Mouse (Mus musculus): ENCODE results near the gene Bcl6. TPM values are rescaled to one million over a fixed set of nuclear protein-coding genes. Genes with fewer than 3 reads are reported as not detected.

Bcl6 gene
- polyA plus RNA-seq, 1 experiment from 2014 or later = 3.4 TPM

DNA sequence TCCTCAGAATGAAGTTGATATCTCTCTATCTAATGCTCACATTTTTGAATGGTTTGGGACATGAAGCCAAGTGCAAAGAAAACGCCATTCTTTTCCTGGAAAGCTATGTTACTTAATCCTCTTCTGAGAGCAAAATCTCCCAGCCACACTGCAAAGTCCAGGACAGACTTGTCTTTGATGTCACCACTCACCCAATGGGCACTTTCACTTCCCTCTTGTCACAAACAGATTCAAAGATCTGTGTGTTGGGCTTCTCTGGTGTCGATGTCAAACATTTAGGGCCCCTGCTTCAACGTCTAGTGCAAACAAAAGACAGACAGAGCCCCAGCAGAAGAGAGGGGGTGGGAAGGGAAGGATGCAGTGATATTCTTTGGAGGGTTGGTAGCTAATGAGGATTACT, 23.4 kb upstream of the Bcl6 start:
- Histone ChIP-seq H3K27me3 (no peaks in the 10 kb centered on the region), H3K4me3 (replicated peaks) (no peak overlapping the region), H3K4me1 (no peaks in the 10 kb centered on the region), H3K9me3 (replicated peaks) (no peaks in the 10 kb centered on the region), H3K4me2 (replicated peaks) (no peak overlapping the region), H3K36me3 (no peaks in the 10 kb centered on the region), H3K9ac (no peak overlapping the region), H3K27ac (replicated peaks) (no peak overlapping the region)
- 55% methylated on average over 3 of the region's 3 CpGs for WGBS
- ATAC-seq (ENCODE audit: insufficient number of reproducible peaks, low FRiP score, low TSS enrichment, low read depth) = no peak

DNA sequence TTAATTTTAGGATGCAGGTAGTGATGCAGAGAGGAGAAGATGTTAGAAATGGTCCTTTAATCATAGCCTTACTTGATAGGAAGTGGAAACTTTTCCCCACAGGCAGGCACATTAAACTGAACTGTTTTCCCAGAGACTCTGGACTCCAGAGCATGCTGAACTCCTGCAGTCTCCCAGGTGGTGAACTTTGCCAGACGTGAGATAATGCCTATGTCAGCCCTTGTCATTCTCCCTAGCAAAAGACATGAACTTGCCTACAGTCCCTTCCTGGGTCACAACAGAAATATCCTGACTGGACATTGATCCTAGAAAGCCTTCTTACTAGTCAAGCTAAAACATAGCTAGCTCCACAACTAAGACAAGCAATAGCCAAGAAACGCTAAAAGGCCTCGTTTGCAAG, 22.7 kb upstream of the Bcl6 start:
- Histone ChIP-seq H3K27me3 (no peaks in the 10 kb centered on the region), H3K9ac (no peak overlapping the region), H3K4me2 (replicated peaks) (no peak overlapping the region), H3K36me3 (no peaks in the 10 kb centered on the region), H3K9me3 (replicated peaks) (no peaks in the 10 kb centered on the region), H3K27ac (replicated peaks) (no peak overlapping the region), H3K4me3 (replicated peaks) (no peak overlapping the region), H3K4me1 (no peaks in the 10 kb centered on the region)
- ATAC-seq (ENCODE audit: insufficient number of reproducible peaks, low FRiP score, low TSS enrichment, low read depth) = no peak
- WGBS = 76% methylated on average over 3 of the region's 3 CpGs

DNA sequence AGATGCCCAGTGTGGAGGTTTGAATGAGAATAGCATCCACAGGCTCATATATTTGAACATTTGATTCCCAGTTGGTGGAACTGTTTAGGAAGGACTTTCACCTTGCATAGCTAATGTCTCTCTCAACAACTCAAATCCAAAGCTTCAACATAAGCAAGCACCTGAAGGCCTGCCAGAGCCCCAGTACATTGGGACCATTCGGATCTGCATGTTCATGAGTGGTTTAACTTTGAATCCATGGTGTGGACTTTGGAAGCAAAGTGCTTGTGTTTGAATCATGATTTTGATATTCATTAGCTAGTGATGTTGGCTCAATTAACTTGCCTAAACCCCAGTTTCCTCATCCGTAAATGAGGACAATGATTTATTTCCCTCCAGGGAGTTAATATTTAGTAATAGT, 21.2 kb upstream of the Bcl6 start:
- no peaks in the 10 kb centered on the region for H3K36me3 ChIP-seq
- H3K4me2 ChIP-seq (replicated peaks) = no peak overlapping the region
- no peak overlapping the region for H3K4me3 ChIP-seq (replicated peaks)
- no peaks in the 10 kb centered on the region for H3K4me1 ChIP-seq
- H3K27me3 ChIP-seq = no peaks in the 10 kb centered on the region
- no peak for ATAC-seq (ENCODE audit: insufficient number of reproducible peaks, low FRiP score, low TSS enrichment, low read depth)
- no peaks in the 10 kb centered on the region for H3K9me3 ChIP-seq (replicated peaks)
- WGBS = 90% methylated on average over 2 of the region's 2 CpGs
- no peak overlapping the region for H3K9ac ChIP-seq
- no peak overlapping the region for H3K27ac ChIP-seq (replicated peaks)

DNA sequence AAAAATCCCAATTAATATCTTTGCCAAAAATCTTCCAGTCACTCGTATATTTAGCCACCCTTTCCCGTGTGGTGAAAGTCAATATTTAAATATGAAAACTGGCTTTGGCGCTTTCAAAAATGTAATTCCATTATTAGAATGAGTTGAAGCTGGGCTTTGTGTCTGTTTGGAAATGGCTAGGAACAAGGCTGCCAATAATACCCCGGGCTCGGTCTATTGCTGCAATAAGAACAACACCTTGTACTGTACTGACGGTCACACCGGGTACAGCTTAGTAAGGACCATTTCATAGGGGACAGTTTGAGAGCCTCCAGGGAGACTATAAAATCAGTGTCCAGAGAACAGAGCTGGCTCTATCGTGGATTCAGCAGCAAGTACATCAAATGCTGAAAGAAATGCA, 17.3 kb upstream of the Bcl6 start:
- no peaks in the 10 kb centered on the region for H3K27me3 ChIP-seq
- H3K9ac ChIP-seq = no peak overlapping the region
- H3K4me3 ChIP-seq (replicated peaks) = no peak overlapping the region
- H3K9me3 ChIP-seq (replicated peaks) = no peaks in the 10 kb centered on the region
- WGBS = 81% methylated on average over 8 of the region's 8 CpGs
- no peaks in the 10 kb centered on the region for H3K36me3 ChIP-seq
- H3K4me1 ChIP-seq = no peaks in the 10 kb centered on the region
- H3K27ac ChIP-seq (replicated peaks) = no peak overlapping the region
- H3K4me2 ChIP-seq (replicated peaks) = no peak overlapping the region
- no peak for ATAC-seq (ENCODE audit: insufficient number of reproducible peaks, low FRiP score, low TSS enrichment, low read depth)

DNA sequence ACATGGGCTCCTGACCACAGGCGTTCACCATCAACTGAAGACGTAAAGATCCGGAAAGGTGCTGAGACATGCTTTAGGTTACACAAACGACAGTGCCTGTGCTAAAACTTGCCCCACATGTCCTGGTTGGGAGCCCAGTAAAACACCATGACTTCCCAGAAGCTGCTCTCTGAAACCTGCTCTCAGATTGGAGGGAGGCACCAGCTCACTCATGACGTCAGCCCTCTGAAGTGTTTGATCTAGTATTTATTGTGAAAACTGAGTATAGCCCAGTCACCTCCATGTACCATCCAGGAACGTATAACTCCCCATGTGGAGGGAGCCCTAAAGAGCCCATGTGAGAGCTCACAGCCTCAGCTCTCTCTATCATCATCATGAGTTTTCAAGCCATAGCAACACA, 9.3 kb upstream of the Bcl6 start:
- H3K4me2 ChIP-seq (replicated peaks) = no peak overlapping the region
- no peak overlapping the region for H3K9ac ChIP-seq
- no peaks in the 10 kb centered on the region for H3K27me3 ChIP-seq
- H3K27ac ChIP-seq (replicated peaks) = no peak overlapping the region
- no peak for ATAC-seq (ENCODE audit: insufficient number of reproducible peaks, low FRiP score, low TSS enrichment, low read depth)
- H3K9me3 ChIP-seq (replicated peaks) = no peaks in the 10 kb centered on the region
- WGBS = 70% methylated on average over 6 of the region's 6 CpGs
- no peak overlapping the region for H3K4me3 ChIP-seq (replicated peaks)
- peaks cover 10% of the 10 kb centered on the region; the same call in 1 of the 2 replicates for H3K4me1 ChIP-seq
- H3K36me3 ChIP-seq = no peaks in the 10 kb centered on the region

DNA sequence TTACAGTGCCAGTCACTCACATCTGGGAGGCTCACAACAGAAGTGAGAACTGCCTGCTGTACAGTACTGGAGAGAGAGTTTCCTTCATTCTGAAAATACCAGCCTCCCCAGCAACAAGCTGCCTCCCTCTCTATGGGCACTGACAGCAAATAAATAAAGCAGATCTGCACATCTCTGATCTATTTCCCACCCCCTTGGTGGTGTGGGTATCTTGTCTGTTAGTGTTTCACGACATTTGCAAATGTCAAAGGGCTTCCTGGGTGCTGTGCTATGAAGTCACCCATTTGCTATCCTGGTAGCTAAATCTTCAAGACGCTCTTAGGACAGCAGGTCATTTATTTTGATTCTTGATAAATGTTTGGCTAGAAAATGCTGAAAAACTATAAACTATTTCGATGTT, 8.6 kb upstream of the Bcl6 start:
- H3K27ac ChIP-seq (replicated peaks) = no peak overlapping the region
- H3K9me3 ChIP-seq (replicated peaks) = no peaks in the 10 kb centered on the region
- H3K4me3 ChIP-seq (replicated peaks) = no peak overlapping the region
- no peaks in the 10 kb centered on the region for H3K36me3 ChIP-seq
- 76% methylated on average over 3 of the region's 3 CpGs for WGBS
- no peaks in the 10 kb centered on the region for H3K27me3 ChIP-seq
- H3K9ac ChIP-seq = no peak overlapping the region
- no peak overlapping the region for H3K4me2 ChIP-seq (replicated peaks)
- ATAC-seq (ENCODE audit: insufficient number of reproducible peaks, low FRiP score, low TSS enrichment, low read depth) = no peak
- peaks cover 15% of the 10 kb centered on the region; the same call in 1 of the 2 replicates for H3K4me1 ChIP-seq

DNA sequence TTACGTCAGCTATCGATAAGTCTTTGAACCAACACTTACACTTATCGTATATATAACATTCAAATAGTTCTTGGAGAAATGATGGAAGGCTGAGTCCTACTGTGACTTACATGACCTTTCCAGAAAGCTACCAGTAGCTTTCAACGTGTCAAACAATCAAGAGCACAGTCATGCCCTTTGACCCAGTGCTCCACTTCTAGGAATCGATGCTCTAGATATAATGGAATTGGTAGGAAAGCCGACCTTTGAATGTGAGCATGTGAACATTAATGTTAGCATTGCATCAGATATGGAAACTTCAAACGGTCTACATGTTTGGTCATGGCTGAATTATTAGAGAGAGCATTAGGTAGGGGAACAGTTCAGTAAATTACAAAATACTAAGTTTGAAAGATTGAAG, 7.7 kb upstream of the Bcl6 start:
- Histone ChIP-seq H3K9me3 (replicated peaks) (no peaks in the 10 kb centered on the region), H3K36me3 (no peaks in the 10 kb centered on the region), H3K4me1 (peaks cover 17% of the 10 kb centered on the region), H3K27ac (replicated peaks) (no peak overlapping the region), H3K27me3 (no peaks in the 10 kb centered on the region), H3K9ac (no peak overlapping the region), H3K4me3 (replicated peaks) (no peak overlapping the region), H3K4me2 (replicated peaks) (no peak overlapping the region)
- 86% methylated on average over 7 of the region's 7 CpGs for WGBS
- no peak for ATAC-seq (ENCODE audit: insufficient number of reproducible peaks, low FRiP score, low TSS enrichment, low read depth)

DNA sequence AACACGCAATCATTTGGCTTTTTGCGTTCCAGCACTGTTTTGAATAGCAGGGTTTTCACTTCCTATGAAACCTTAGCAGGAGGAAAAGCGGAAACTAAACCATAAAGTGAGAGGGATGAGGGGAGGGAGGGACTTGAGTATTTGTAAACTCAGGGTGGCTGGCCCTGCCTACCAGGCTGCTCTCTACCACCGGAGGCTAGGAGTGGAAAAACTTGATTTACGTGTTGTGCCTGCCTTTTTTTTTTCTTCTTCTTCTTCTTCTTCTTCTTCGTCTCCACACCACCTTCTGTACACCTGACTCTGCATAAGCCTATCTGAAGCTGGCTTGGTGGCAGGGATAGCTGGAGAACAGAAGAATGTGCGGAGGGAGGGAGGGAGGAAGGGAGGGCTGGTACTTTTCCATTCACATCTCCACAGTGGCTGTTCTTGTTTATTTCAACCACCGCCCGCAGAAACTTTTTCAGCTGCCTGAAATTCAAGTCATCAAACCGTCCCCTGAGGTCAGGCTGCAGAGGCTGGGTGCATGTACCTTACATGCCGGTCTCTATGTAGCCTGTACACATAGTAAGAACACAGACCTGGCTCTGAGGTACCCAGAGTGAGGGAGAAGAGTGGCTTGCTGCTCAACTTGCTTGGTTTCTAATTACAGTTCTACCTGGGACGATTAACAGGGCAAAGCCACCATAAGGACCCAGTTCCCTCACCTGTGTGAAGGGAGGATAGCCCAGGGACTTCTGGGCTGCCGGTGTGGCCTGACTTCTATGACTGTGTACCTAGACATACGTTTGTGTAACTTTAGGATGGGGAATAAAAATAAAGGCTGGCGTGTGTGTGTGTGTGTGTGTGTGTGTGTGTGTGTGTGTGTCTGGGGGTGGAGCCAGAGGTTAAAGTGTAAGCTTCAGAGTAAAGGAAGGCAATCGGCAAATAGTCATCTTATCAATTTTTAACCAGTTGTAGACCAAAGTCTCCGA, 5.0 kb upstream of the Bcl6 start:
- H3K27ac ChIP-seq (replicated peaks) = peak overlapping the region; percentile 44
- no peak for ATAC-seq (ENCODE audit: insufficient number of reproducible peaks, low FRiP score, low TSS enrichment, low read depth)

DNA sequence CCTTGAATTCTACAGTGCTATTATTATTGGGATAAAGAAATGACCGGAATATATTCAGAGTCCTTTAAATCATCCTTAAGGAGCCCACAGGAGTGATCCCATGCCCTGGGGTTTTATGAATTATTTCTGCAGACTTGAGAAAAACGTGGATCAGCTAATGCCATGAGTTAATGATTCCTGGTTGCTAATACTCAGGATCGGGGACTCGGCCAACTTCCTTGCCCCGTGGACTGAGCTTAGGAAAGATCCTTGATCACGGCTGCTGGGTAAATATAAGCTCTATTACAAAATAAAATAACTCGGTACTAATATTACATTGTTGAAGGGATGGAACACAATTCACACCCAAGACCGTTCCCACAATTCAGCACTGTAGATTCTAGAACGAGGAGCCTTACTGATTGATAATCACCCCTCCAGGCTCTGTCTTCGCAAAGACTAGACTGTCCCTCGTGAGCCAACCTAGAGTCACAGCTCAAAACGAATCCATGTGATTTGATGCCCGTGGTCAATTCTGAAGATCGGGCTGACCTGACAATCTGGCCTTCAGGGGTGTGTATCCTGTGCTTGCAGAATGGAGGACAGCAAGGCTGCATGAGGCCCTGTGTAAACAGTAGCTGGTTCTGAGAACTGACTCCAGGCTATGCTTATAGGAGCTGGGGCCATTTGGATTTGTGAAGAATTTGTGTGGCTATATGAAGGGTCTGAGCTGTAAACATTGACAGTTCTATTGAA, 3.4 kb upstream of the Bcl6 start:
- Histone ChIP-seq H3K9me3 (replicated peaks) (no peaks in the 10 kb centered on the region), H3K27me3 (no peaks in the 10 kb centered on the region), H3K36me3 (no peaks in the 10 kb centered on the region), H3K4me3 (replicated peaks) (no peak overlapping the region), H3K4me1 (peaks cover 30% of the 10 kb centered on the region), H3K27ac (replicated peaks) (no peak overlapping the region), H3K9ac (no peak overlapping the region), H3K4me2 (replicated peaks) (no peak overlapping the region)
- no peak for ATAC-seq (ENCODE audit: insufficient number of reproducible peaks, low FRiP score, low TSS enrichment, low read depth)
- 77% methylated on average over 14 of the region's 14 CpGs for WGBS

More for the DNA sequence above, 5.0 kb upstream of the Bcl6 start:
- peak overlapping the region; percentile 29 for H3K4me2 ChIP-seq (replicated peaks)
- WGBS = 35% methylated on average over 17 of the region's 17 CpGs
- H3K4me3 ChIP-seq (replicated peaks) = no peak overlapping the region
- peaks cover 30% of the 10 kb centered on the region for H3K4me1 ChIP-seq
- no peaks in the 10 kb centered on the region for H3K9me3 ChIP-seq (replicated peaks)
- H3K9ac ChIP-seq = no peak overlapping the region
- H3K27me3 ChIP-seq = no peaks in the 10 kb centered on the region
- no peaks in the 10 kb centered on the region for H3K36me3 ChIP-seq

DNA sequence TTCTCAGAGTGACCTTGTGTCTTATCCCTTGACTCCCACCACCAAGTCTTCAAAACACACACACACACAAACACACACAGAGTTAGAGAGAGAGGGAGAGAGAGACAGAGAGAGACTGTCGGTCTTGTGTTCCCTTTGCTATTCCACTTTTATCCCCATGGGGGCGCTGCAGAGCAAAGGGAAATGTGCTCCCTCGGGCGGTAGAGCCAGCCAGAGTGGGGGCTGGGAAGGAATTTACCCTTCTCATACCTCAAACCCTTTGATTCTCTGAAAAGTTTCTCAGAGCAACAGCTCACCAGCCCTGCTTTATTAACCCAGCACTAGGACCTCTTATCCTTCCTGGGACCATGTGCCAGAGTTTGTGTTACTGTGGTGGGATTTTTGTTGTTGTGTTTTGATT, 2.5 kb upstream of the Bcl6 start:
- H3K4me2 ChIP-seq (replicated peaks) = no peak overlapping the region
- no peak for ATAC-seq (ENCODE audit: insufficient number of reproducible peaks, low FRiP score, low TSS enrichment, low read depth)
- no peak overlapping the region for H3K9ac ChIP-seq
- no peaks in the 10 kb centered on the region for H3K9me3 ChIP-seq (replicated peaks)
- no peak overlapping the region for H3K4me3 ChIP-seq (replicated peaks)
- H3K27ac ChIP-seq (replicated peaks) = no peak overlapping the region
- 5% methylated on average over 4 of the region's 4 CpGs for WGBS
- H3K27me3 ChIP-seq = no peaks in the 10 kb centered on the region
- peaks cover 32% of the 10 kb centered on the region for H3K4me1 ChIP-seq
- H3K36me3 ChIP-seq = no peaks in the 10 kb centered on the region

DNA sequence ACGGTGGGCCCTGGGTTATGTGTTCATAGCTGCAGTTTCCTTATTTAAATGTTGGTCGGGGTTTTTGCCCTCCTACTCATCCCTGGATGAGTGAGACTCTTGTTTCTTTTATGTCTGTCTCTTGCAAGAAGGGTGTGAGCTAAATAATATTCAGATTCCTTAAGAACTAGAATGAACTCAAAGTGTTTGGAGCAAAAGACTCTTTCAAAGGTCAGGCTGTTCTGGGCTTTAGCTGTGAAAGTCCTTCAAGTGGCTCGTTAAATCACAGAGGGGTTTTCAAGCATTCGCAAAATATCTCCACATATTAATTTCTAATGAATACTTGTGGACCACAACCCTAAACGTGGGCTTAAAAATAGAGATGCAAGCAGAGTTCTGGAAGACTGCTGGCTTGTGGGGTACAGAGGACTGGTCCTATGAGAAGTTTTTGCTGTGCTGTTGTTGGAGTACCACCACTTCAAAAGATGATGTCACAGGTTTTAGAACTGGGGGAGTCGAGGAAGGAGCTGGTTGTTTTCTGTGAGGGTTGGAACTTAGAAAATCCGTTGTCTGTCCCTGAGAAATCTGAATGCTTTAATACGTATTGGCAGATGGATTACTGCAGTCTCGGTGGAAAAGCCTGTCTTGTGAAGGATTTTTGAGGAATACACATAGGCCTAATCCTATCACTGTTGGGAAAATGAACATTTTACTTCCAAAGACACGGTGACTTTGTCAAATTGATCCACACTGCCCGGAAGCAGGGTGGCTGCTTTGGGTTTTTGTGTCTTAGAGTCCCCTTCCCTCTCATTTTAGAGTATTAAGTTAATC, 1.7 kb upstream of the Bcl6 start:
- H3K9me3 ChIP-seq (replicated peaks) = no peaks in the 10 kb centered on the region
- H3K36me3 ChIP-seq = no peaks in the 10 kb centered on the region
- H3K4me3 ChIP-seq (replicated peaks) = peak overlapping the region; percentile 78
- no peaks in the 10 kb centered on the region for H3K27me3 ChIP-seq
- peaks cover 41% of the 10 kb centered on the region for H3K4me1 ChIP-seq
- 0 out of 2 replicates have a peak overlapping the region, but pooled peaks have one; percentile 19 for H3K9ac ChIP-seq
- peak overlapping the region; percentile 96 for H3K4me2 ChIP-seq (replicated peaks)
- no peak for ATAC-seq (ENCODE audit: insufficient number of reproducible peaks, low FRiP score, low TSS enrichment, low read depth)
- 39% methylated on average over 11 of the region's 11 CpGs for WGBS
- H3K27ac ChIP-seq (replicated peaks) = 0 out of 2 replicates have a peak overlapping the region, but pooled peaks have one; percentile 100

All from embryonic facial prominence, embryonic 15.5 days (tissue).